Mouse (Mus musculus): ENCODE data around the gene Gm5148. TPM values are rescaled to one million over a fixed set of nuclear protein-coding genes. Genes with fewer than 3 reads are reported as not detected.
A peak's percentile ranks its signal among the peaks of the same experiment; 100 is the strongest.

Gm5148 gene
- polyA plus RNA-seq, 1 experiment from 2014 or later: 3.6 TPM

- 41% methylated on average over 5 of the region's 5 CpGs for WGBS
- H3K4me2 ChIP-seq (ENCODE audit: low read depth, low read length, severe bottlenecking): no peak overlapping the region
- H3K4me3 ChIP-seq (ENCODE audit: low read depth, low read length): no peak overlapping the region
- H3K36me3 ChIP-seq (ENCODE audit: control insufficient read depth, insufficient read depth, low read length): no peaks in the 10 kb centered on the region
- ATAC-seq (replicated peaks; ENCODE audit: low FRiP score): no peak
- no peak overlapping the region for H3K27ac ChIP-seq (ENCODE audit: low read depth, low read length)
- no peak overlapping the region for H3K9ac ChIP-seq (ENCODE audit: low read length)
- no peaks in the 10 kb centered on the region for H3K27me3 ChIP-seq (ENCODE audit: control insufficient read depth, insufficient read depth, low read length)
- no peak for DNase-seq (ENCODE audit: low spot score)
- H3K9me3 ChIP-seq (ENCODE audit: control insufficient read depth, low read length): no peaks in the 10 kb centered on the region
- peaks cover 9% of the 10 kb centered on the region; the same call in 1 of the 2 replicates for H3K4me1 ChIP-seq (replicated peaks; ENCODE audit: control insufficient read depth, insufficient read depth, low read length)
Observed at GRCm38 (mm10) chr3:37761741-37762140, 37.5 kb upstream of the Gm5148 start.

- WGBS: 82% methylated on average over 6 of the region's 6 CpGs
Observed at GRCm38 (mm10) chr3:37760866-37761265, 36.6 kb upstream of the Gm5148 start.

GRCm38 (mm10) chr3:37758611-37759322 lies 34.5 kb upstream of the Gm5148 start:
- Histone ChIP-seq H3K4me1 (replicated peaks; ENCODE audit: control insufficient read depth, insufficient read depth, low read length) (peaks cover 9% of the 10 kb centered on the region; the same call in 1 of the 2 replicates), H3K27ac (ENCODE audit: low read depth, low read length) (0 out of 2 replicates have a peak overlapping the region, but pooled peaks have one; percentile 12), H3K27me3 (ENCODE audit: control insufficient read depth, insufficient read depth, low read length) (no peaks in the 10 kb centered on the region), H3K9me3 (ENCODE audit: control insufficient read depth, low read length) (no peaks in the 10 kb centered on the region), H3K4me2 (ENCODE audit: low read depth, low read length, severe bottlenecking) (peak overlapping the region; percentile 40; the same call in 1 of the 2 replicates), H3K36me3 (ENCODE audit: control insufficient read depth, insufficient read depth, low read length) (no peaks in the 10 kb centered on the region), H3K4me3 (ENCODE audit: low read depth, low read length) (no peak overlapping the region), H3K9ac (ENCODE audit: low read length) (peak overlapping the region; percentile 5; the same call in 1 of the 2 replicates)
- ATAC-seq (replicated peaks; ENCODE audit: low FRiP score) (0 out of 2 replicates have a peak, but pooled peaks have one; percentile 51), DNase-seq (ENCODE audit: low spot score) (no peak)
- WGBS: 46% methylated on average over 9 of the region's 9 CpGs

More at GRCm38 (mm10) chr3:37760866-37761265, 36.6 kb upstream of the Gm5148 start:
- no peak overlapping the region for H3K4me3 ChIP-seq (ENCODE audit: low read depth, low read length)
- H3K27ac ChIP-seq (ENCODE audit: low read depth, low read length): no peak overlapping the region
- H3K36me3 ChIP-seq (ENCODE audit: control insufficient read depth, insufficient read depth, low read length): no peaks in the 10 kb centered on the region
- H3K9ac ChIP-seq (ENCODE audit: low read length): no peak overlapping the region
- ATAC-seq (replicated peaks; ENCODE audit: low FRiP score): no peak
- no peak overlapping the region for H3K4me2 ChIP-seq (ENCODE audit: low read depth, low read length, severe bottlenecking)
- H3K4me1 ChIP-seq (replicated peaks; ENCODE audit: control insufficient read depth, insufficient read depth, low read length): peaks cover 9% of the 10 kb centered on the region; the same call in 1 of the 2 replicates
- H3K27me3 ChIP-seq (ENCODE audit: control insufficient read depth, insufficient read depth, low read length): no peaks in the 10 kb centered on the region
- no peak for DNase-seq (ENCODE audit: low spot score)
- H3K9me3 ChIP-seq (ENCODE audit: control insufficient read depth, low read length): no peaks in the 10 kb centered on the region

DNA sequence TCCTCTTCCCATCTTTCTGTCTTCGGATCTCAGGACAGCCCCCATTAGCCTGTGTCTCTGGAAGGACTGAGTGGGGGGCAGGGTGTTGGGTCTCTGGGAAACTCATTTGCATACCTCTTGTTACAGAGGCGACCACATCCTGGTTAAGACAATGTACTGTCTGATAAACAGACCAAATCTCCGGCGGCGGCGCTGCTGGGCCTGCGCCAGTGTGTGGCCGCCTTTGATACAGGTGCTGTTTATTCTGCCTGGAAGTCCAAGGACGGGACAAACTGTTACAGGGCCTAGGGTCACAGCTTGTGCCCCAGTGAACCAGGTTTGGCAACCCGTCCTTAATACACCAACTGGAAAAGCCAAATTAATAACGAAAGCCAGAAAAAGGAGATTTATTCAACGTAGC lies 33.8 kb upstream of the Gm5148 start:
- H3K27me3 ChIP-seq (ENCODE audit: control insufficient read depth, insufficient read depth, low read length): no peaks in the 10 kb centered on the region
- no peaks in the 10 kb centered on the region for H3K9me3 ChIP-seq (ENCODE audit: control insufficient read depth, low read length)
- H3K36me3 ChIP-seq (ENCODE audit: control insufficient read depth, insufficient read depth, low read length): no peaks in the 10 kb centered on the region
- 2% methylated on average over 12 of the region's 12 CpGs for WGBS
- peak overlapping the region; percentile 40; the same call in 1 of the 2 replicates for H3K4me2 ChIP-seq (ENCODE audit: low read depth, low read length, severe bottlenecking)
- peak; percentile 89 for ATAC-seq (replicated peaks; ENCODE audit: low FRiP score)
- peak overlapping the region; percentile 5; the same call in 1 of the 2 replicates for H3K9ac ChIP-seq (ENCODE audit: low read length)
- H3K4me1 ChIP-seq (replicated peaks; ENCODE audit: control insufficient read depth, insufficient read depth, low read length): peaks cover 9% of the 10 kb centered on the region; the same call in 1 of the 2 replicates
- peak; percentile 75 for DNase-seq (ENCODE audit: low spot score)
- H3K4me3 ChIP-seq (ENCODE audit: low read depth, low read length): no peak overlapping the region
- H3K27ac ChIP-seq (ENCODE audit: low read depth, low read length): 0 out of 2 replicates have a peak overlapping the region, but pooled peaks have one; percentile 12

GRCm38 (mm10) chr3:37757613-37758012 lies 33.3 kb upstream of the Gm5148 start:
- DNase-seq (ENCODE audit: low spot score) (no peak), ATAC-seq (replicated peaks; ENCODE audit: low FRiP score) (no peak)
- H3K4me3 ChIP-seq (ENCODE audit: low read depth, low read length): no peak overlapping the region
- H3K9ac ChIP-seq (ENCODE audit: low read length): no peak overlapping the region
- peaks cover 9% of the 10 kb centered on the region; the same call in 1 of the 2 replicates for H3K4me1 ChIP-seq (replicated peaks; ENCODE audit: control insufficient read depth, insufficient read depth, low read length)
- no peaks in the 10 kb centered on the region for H3K27me3 ChIP-seq (ENCODE audit: control insufficient read depth, insufficient read depth, low read length)
- H3K4me2 ChIP-seq (ENCODE audit: low read depth, low read length, severe bottlenecking): peak overlapping the region; percentile 40; the same call in 1 of the 2 replicates
- H3K9me3 ChIP-seq (ENCODE audit: control insufficient read depth, low read length): no peaks in the 10 kb centered on the region
- H3K27ac ChIP-seq (ENCODE audit: low read depth, low read length): no peak overlapping the region
- no peaks in the 10 kb centered on the region for H3K36me3 ChIP-seq (ENCODE audit: control insufficient read depth, insufficient read depth, low read length)
- WGBS: 20% methylated on average over 4 of the region's 4 CpGs

DNA sequence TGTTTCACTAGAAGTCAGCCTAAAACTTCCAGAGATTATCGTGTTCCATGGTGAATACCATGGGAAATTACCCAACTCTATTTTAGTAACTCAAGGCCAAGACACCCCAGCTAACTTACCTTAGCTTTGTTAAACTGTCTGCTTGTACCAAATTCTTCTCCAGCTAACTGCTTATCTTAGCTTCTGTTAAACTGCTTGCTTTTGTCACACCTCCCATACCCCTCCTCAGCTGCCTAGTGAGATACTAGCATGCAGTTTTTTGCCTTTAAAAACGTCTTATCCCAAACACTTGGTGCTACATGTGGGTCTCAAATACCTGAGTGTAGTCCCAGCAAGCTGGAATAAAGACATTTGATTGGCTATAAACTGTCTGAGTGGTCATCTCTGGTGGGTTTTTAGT lies 31.7 kb upstream of the Gm5148 start:
- ATAC-seq (replicated peaks; ENCODE audit: low FRiP score): no peak
- Histone ChIP-seq H3K4me3 (ENCODE audit: low read depth, low read length) (no peak overlapping the region), H3K9me3 (ENCODE audit: control insufficient read depth, low read length) (no peaks in the 10 kb centered on the region), H3K4me1 (replicated peaks; ENCODE audit: control insufficient read depth, insufficient read depth, low read length) (peaks cover 9% of the 10 kb centered on the region; the same call in 1 of the 2 replicates), H3K27me3 (ENCODE audit: control insufficient read depth, insufficient read depth, low read length) (no peaks in the 10 kb centered on the region), H3K9ac (ENCODE audit: low read length) (no peak overlapping the region), H3K4me2 (ENCODE audit: low read depth, low read length, severe bottlenecking) (no peak overlapping the region), H3K27ac (ENCODE audit: low read depth, low read length) (no peak overlapping the region), H3K36me3 (ENCODE audit: control insufficient read depth, insufficient read depth, low read length) (no peaks in the 10 kb centered on the region)
- 69% methylated on average over 2 of the region's 2 CpGs for WGBS
- DNase-seq (ENCODE audit: low spot score): no peak

- no peaks in the 10 kb centered on the region for H3K27me3 ChIP-seq (ENCODE audit: control insufficient read depth, insufficient read depth, low read length)
- H3K4me3 ChIP-seq (ENCODE audit: low read depth, low read length): no peak overlapping the region
- no peaks in the 10 kb centered on the region for H3K36me3 ChIP-seq (ENCODE audit: control insufficient read depth, insufficient read depth, low read length)
- ATAC-seq (replicated peaks; ENCODE audit: low FRiP score): no peak
- DNase-seq (ENCODE audit: low spot score): no peak
- no peak overlapping the region for H3K4me2 ChIP-seq (ENCODE audit: low read depth, low read length, severe bottlenecking)
- no peak overlapping the region for H3K27ac ChIP-seq (ENCODE audit: low read depth, low read length)
- whole genome bisulfite sequencing: 93% methylated on average over 3 of the region's 3 CpGs
- H3K4me1 ChIP-seq (replicated peaks; ENCODE audit: control insufficient read depth, insufficient read depth, low read length): peaks cover 9% of the 10 kb centered on the region; the same call in 1 of the 2 replicates
- H3K9ac ChIP-seq (ENCODE audit: low read length): no peak overlapping the region
- H3K9me3 ChIP-seq (ENCODE audit: control insufficient read depth, low read length): no peaks in the 10 kb centered on the region
Observed at GRCm38 (mm10) chr3:37754639-37755038, 30.3 kb upstream of the Gm5148 start.

- no peaks in the 10 kb centered on the region for H3K36me3 ChIP-seq (ENCODE audit: control insufficient read depth, insufficient read depth, low read length)
- ATAC-seq (replicated peaks; ENCODE audit: low FRiP score) (no peak), DNase-seq (ENCODE audit: low spot score) (no peak)
- H3K4me1 ChIP-seq (replicated peaks; ENCODE audit: control insufficient read depth, insufficient read depth, low read length): peaks cover 6% of the 10 kb centered on the region; the same call in 1 of the 2 replicates
- H3K27me3 ChIP-seq (ENCODE audit: control insufficient read depth, insufficient read depth, low read length): no peaks in the 10 kb centered on the region
- H3K4me3 ChIP-seq (ENCODE audit: low read depth, low read length): no peak overlapping the region
- WGBS: 92% methylated on average over 3 of the region's 3 CpGs
- H3K4me2 ChIP-seq (ENCODE audit: low read depth, low read length, severe bottlenecking): no peak overlapping the region
- no peak overlapping the region for H3K27ac ChIP-seq (ENCODE audit: low read depth, low read length)
- no peaks in the 10 kb centered on the region for H3K9me3 ChIP-seq (ENCODE audit: control insufficient read depth, low read length)
- H3K9ac ChIP-seq (ENCODE audit: low read length): no peak overlapping the region
Observed at GRCm38 (mm10) chr3:37753148-37753547, 28.9 kb upstream of the Gm5148 start.
